Comparison of ENCODE assay signal across 10 mouse cellular contexts in the genomic region with DNA sequence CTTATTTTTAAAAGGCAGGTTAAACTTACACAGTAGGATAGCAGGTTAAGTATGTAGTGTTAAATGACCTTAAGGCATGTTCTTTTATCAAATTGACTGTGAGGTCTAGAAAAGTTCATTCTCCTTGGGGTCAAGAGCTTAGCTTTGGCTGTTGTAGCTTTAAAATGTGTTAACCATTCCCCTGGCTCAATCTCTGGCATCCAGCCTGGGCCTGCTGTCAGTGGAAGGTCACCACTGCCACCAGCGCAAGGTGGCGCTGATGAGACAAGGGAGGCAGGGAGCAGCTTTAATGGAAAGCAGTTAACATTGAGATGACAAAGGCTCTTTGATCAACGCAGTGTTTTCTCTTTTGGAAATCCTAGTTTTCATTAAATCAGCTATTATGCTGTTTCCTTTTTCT. TPM values are rescaled to one million over a fixed set of nuclear protein-coding genes. Genes with fewer than 3 reads are reported as not detected.
DNase-seq lines count a peak whose midpoint lies in the region; ATAC-seq and TF ChIP-seq lines count a peak whose summit lies in the region.
"Had no signal": no experiment of that assay in that cellular context is flagged by ENCODE, and none has a peak within 500 bp of the region (broad histone marks: within the 10 kb centered on the region; RNA-seq: fewer than 3 reads in every experiment).

No protein-coding gene starts in this region.

- no peak overlapping the region for H3K9ac ChIP-seq in liver, adult 2 months (ENCODE audit: low read depth, low read length)
- no peak overlapping the region for H3K9ac ChIP-seq in liver, embryonic 11.5 days (ENCODE audit: low read depth, low read length)
- no peak overlapping the region for H3K9ac ChIP-seq in midbrain, embryonic 14.5 days (replicated peaks; ENCODE audit: low read length)
- H3K9ac ChIP-seq in midbrain, embryonic 11.5 days (ENCODE audit: low read length): no peak overlapping the region
- H3K9ac ChIP-seq: forebrain, embryonic 13.5 days had no signal

- DNase-seq in liver, adult 2 months (ENCODE audit: extremely low read depth, low read depth, low spot score): peak; percentile 80
- DNase-seq in liver, embryonic 11.5 days (ENCODE audit: low spot score): no peak
- DNase-seq in adrenal gland, adult (ENCODE audit: inconsistent age in 2 of 2, low spot score in 1 of 2): peak; percentile 58 to 90
- peak; percentile 46 to 64 for DNase-seq in heart, postnatal 36 days
- DNase-seq in midbrain, embryonic 14.5 days: no peak
- DNase-seq in midbrain, embryonic 11.5 days (ENCODE audit: low spot score, missing footprints): no peak

- no peak overlapping the region for H3K4me2 ChIP-seq in liver, embryonic 11.5 days
- H3K4me2 ChIP-seq in midbrain, embryonic 14.5 days (ENCODE audit: low read length): no peak overlapping the region
- H3K4me2 ChIP-seq in midbrain, embryonic 11.5 days: no peak overlapping the region
- H3K4me2 ChIP-seq: forebrain, embryonic 13.5 days had no signal

- no peaks in the 10 kb centered on the region for H3K4me1 ChIP-seq in liver, adult 2 months (ENCODE audit: control insufficient read depth, insufficient read depth, low read length)
- no peaks in the 10 kb centered on the region for H3K4me1 ChIP-seq in liver, embryonic 11.5 days (replicated peaks; ENCODE audit: control insufficient read depth, insufficient read depth, low read length)
- H3K4me1 ChIP-seq in midbrain, embryonic 14.5 days (ENCODE audit: control insufficient read depth, insufficient read depth, low read length): peaks cover 4% of the 10 kb centered on the region; the same call in 1 of the 2 replicates
- H3K4me1 ChIP-seq in midbrain, embryonic 11.5 days (ENCODE audit: control insufficient read depth, insufficient read depth, low read length): no peaks in the 10 kb centered on the region

- no peak overlapping the region for H3K27ac ChIP-seq in liver, adult 2 months (replicated peaks; ENCODE audit: insufficient read depth, low read depth, low read length)
- no peak overlapping the region for H3K27ac ChIP-seq in liver, embryonic 11.5 days (ENCODE audit: low read depth, low read length)
- H3K27ac ChIP-seq in midbrain, embryonic 14.5 days (replicated peaks; ENCODE audit: low read depth, low read length): no peak overlapping the region
- H3K27ac ChIP-seq in midbrain, embryonic 11.5 days (ENCODE audit: low read depth, low read length): no peak overlapping the region
- H3K27ac ChIP-seq: forebrain, embryonic 13.5 days had no signal

- no peaks in the 10 kb centered on the region for H3K9me3 ChIP-seq in liver, embryonic 11.5 days (ENCODE audit: control insufficient read depth, low read length)
- H3K9me3 ChIP-seq in midbrain, embryonic 14.5 days (ENCODE audit: control insufficient read depth, low read length): no peaks in the 10 kb centered on the region
- H3K9me3 ChIP-seq in midbrain, embryonic 11.5 days (ENCODE audit: control insufficient read depth, low read length): no peaks in the 10 kb centered on the region
- H3K9me3 ChIP-seq: forebrain, embryonic 13.5 days had no signal

- peaks cover 25% of the 10 kb centered on the region for H3K36me3 ChIP-seq in liver, adult 2 months (ENCODE audit: control insufficient read depth, insufficient read depth, low read length)
- peaks cover 4% of the 10 kb centered on the region; the same call in 1 of the 2 replicates for H3K36me3 ChIP-seq in liver, embryonic 11.5 days (ENCODE audit: control insufficient read depth, insufficient read depth, low read length)
- 0 out of 2 replicates have a peak, but pooled peaks cover 7% of the 10 kb centered on the region for H3K36me3 ChIP-seq in midbrain, embryonic 14.5 days (ENCODE audit: control insufficient read depth, insufficient read depth, low read length)
- no peaks in the 10 kb centered on the region for H3K36me3 ChIP-seq in midbrain, embryonic 11.5 days (ENCODE audit: control insufficient read depth, insufficient read depth, low read length)

- ATAC-seq in liver, embryonic 11.5 days (replicated peaks; ENCODE audit: low FRiP score): no peak
- ATAC-seq in megakaryocyte progenitor cell, adult 5-6 weeks (replicated peaks; ENCODE audit: poor library complexity): peak; percentile 73
- ATAC-seq in midbrain, embryonic 14.5 days (ENCODE audit: low FRiP score, low TSS enrichment): no peak
- ATAC-seq in inflammation-experienced regulatory T-cells, adult 6 months: no peak
- no peak for ATAC-seq in midbrain, embryonic 11.5 days (ENCODE audit: low FRiP score)
- ATAC-seq: forebrain, embryonic 13.5 days had no signal

- intact Hi-C loops in heart, postnatal 36 days (cut with DNase I): no loop called here

- peak; percentile 98 for TF ChIP-seq CTCF in liver, adult 2 months (IDR thresholded peaks at IDR 0.05; ENCODE audit: low read depth, low read length)

- no peak overlapping the region for H3K4me3 ChIP-seq in liver, adult 2 months (ENCODE audit: insufficient read depth, low read depth, low read length)
- H3K4me3 ChIP-seq in liver, embryonic 11.5 days (ENCODE audit: low read depth, low read length): no peak overlapping the region
- H3K4me3 ChIP-seq in midbrain, embryonic 14.5 days (replicated peaks; ENCODE audit: low read depth, low read length): no peak overlapping the region
- no peak overlapping the region for H3K4me3 ChIP-seq in midbrain, embryonic 11.5 days (ENCODE audit: low read depth, low read length)
- H3K4me3 ChIP-seq: forebrain, embryonic 13.5 days had no signal

- H3K79me2 ChIP-seq in liver, adult 2 months (ENCODE audit: control insufficient read depth, insufficient read depth, low read length): no peaks in the 10 kb centered on the region

- H3K27me3 ChIP-seq in liver, adult 2 months (ENCODE audit: control insufficient read depth, insufficient read depth, low read length): no peaks in the 10 kb centered on the region
- H3K27me3 ChIP-seq in liver, embryonic 11.5 days (replicated peaks; ENCODE audit: control insufficient read depth, insufficient read depth, low read length): no peaks in the 10 kb centered on the region
- H3K27me3 ChIP-seq in midbrain, embryonic 14.5 days (ENCODE audit: control insufficient read depth, insufficient read depth, low read length): no peaks in the 10 kb centered on the region
- H3K27me3 ChIP-seq in midbrain, embryonic 11.5 days (ENCODE audit: control insufficient read depth, insufficient read depth, low read length): no peaks in the 10 kb centered on the region

- 35% methylated on average over 3 of the region's 3 CpGs for WGBS in liver, adult 2 months
- WGBS in liver, embryonic 11.5 days: 60% methylated on average over 3 of the region's 3 CpGs
- 75% methylated on average over 3 of the region's 3 CpGs for WGBS in midbrain, embryonic 14.5 days
- WGBS in midbrain, embryonic 11.5 days: 76% methylated on average over 3 of the region's 3 CpGs

- TF ChIP-seq POLR2A in liver, adult 2 months (IDR thresholded peaks at IDR 0.05; ENCODE audit: extremely low read depth, insufficient read depth, low read length): no peak

RNA-seq across cellular contexts. Expression of a gene that starts 13.4 kb away (rescaled TPM):
- total RNA-seq in liver, adult 2 months (2014; rRNA removed): 16.0 and 16.6 TPM in 2 replicates
- 12.3 and 14.2 TPM in 2 replicates for polyA plus RNA-seq in liver, adult 2 months (2012; rRNA removed)
- 23.5 TPM in 2 replicates for polyA plus RNA-seq in liver, embryonic 11.5 days (2014; fragmentation: Nextera tagmentation; extraction: Ambion mirVana)
- 10 to 100 TPM; 27.9 to 36.5 TPM for total RNA-seq in heart, postnatal 36 days (2021)
- 18.6 and 22.6 TPM in 2 replicates for total RNA-seq in megakaryocyte progenitor cell, adult 5-6 weeks (2015)
- total RNA-seq in megakaryocyte progenitor cell, adult 5-6 weeks (2017): 68.1 and 71.4 TPM in 2 replicates
- 8.6 and 9.0 TPM in 2 replicates for polyA plus RNA-seq in midbrain, embryonic 14.5 days (2014; fragmentation: Nextera tagmentation; extraction: Ambion mirVana)
- 10 to 100 TPM; 21.6 to 35.0 (median 28.3) TPM for polyA plus RNA-seq in inflammation-experienced regulatory T-cells, adult 6 months (2017; shearing (Covaris generic))
- polyA plus RNA-seq in midbrain, embryonic 11.5 days (2014; fragmentation: Nextera tagmentation; extraction: Ambion mirVana): 14.5 and 15.1 TPM in 2 replicates

RNA-seq across cellular contexts. Expression of a gene that starts 36.3 kb away (rescaled TPM):
- total RNA-seq in liver, adult 2 months (2014; rRNA removed): not detected in 2 replicates
- not detected in 2 replicates for polyA plus RNA-seq in liver, adult 2 months (2012; rRNA removed)
- polyA plus RNA-seq in liver, embryonic 11.5 days (2014; fragmentation: Nextera tagmentation; extraction: Ambion mirVana): not detected in 2 replicates
- not detected for total RNA-seq in heart, postnatal 36 days (2021)
- total RNA-seq in megakaryocyte progenitor cell, adult 5-6 weeks (2015): not detected in 2 replicates
- not detected in 2 replicates for total RNA-seq in megakaryocyte progenitor cell, adult 5-6 weeks (2017)
- polyA plus RNA-seq in midbrain, embryonic 14.5 days (2014; fragmentation: Nextera tagmentation; extraction: Ambion mirVana): not detected in 2 replicates
- polyA plus RNA-seq in inflammation-experienced regulatory T-cells, adult 6 months (2017; shearing (Covaris generic)): not detected
- not detected in 2 replicates for polyA plus RNA-seq in midbrain, embryonic 11.5 days (2014; fragmentation: Nextera tagmentation; extraction: Ambion mirVana)
- polyA plus RNA-seq: forebrain, embryonic 13.5 days; limb, embryonic 11.5 days had no signal

Comparison
In these comparisons a context has a peak if more than half of its experiments do, and no peak if none do; other contexts are left out.
1. DNase-seq: peak in liver, adult 2 months (single experiment), adrenal gland, adult (2 of 2) and heart, postnatal 36 days (2 of 2); none in liver, embryonic 11.5 days (single experiment), midbrain, embryonic 14.5 days (single experiment) and midbrain, embryonic 11.5 days (single experiment).